Mouse (Mus musculus) neural tube, embryonic 12.5 days (tissue): ENCODE data around the gene Dlg4. TPM values are rescaled to one million over a fixed set of nuclear protein-coding genes. Genes with fewer than 3 reads are reported as not detected.

Source experiments
- microRNA counts: library from miRNA; unstranded; fragments of <30 nt; microRNA quantifications from one replicate; lab custom pipeline; 2017
- microRNA-seq: library from miRNA; unstranded; fragments of <30 nt; microRNA quantifications from one replicate; pipeline ENCODE4, GENCODE M21; 2017
- polyA plus RNA-seq: library from polyadenylated mRNA; unstranded; fragments of >200 nt; fragmentation: Nextera tagmentation; extraction: Ambion mirVana; gene quantifications from 2 replicates; pipeline ENCODE4 v1.2.1, GENCODE M21; 2016

Gene Dlg4
- polyA plus RNA-seq, 1 experiment from 2014 or later, result 25.5 TPM

MicroRNAs within 50 kb of the gene (microRNA counts, 519-probe panel; counts per million panel counts)
- microRNA mmu-miR-324-3p (lab: Ali Mortazavi, UCI) (342 counts per million, percentile 67 among the panel's probes with 10 or more counts), microRNA mmu-miR-324-5p (lab: Ali Mortazavi, UCI) (342 counts per million, percentile 67 among the panel's probes with 10 or more counts)

Small RNA genes lying within 50 kb of the gene (microRNA-seq; reads per million reads assigned to microRNA genes)
- gene Gm44349 (not detected), gene Mir324 (1,912 reads per million, percentile 84 among the genes with 10 or more reads in this experiment)

Other genes with a start within 250 kb of the Dlg4 start
- 5.3 and 5.8 TPM in 2 replicates for gene Chrnb1, start 221.0 kb upstream of the Dlg4 start, polyA plus RNA-seq
- gene Fgf11, start 215.1 kb upstream of the Dlg4 start, polyA plus RNA-seq, result 4.1 and 5.6 TPM in 2 replicates
- gene Tmem102, start 211.3 kb upstream of the Dlg4 start, polyA plus RNA-seq, result 1.1 and 1.7 TPM in 2 replicates
- not detected in 2 replicates for gene Gm39566, start 201.6 kb upstream of the Dlg4 start, polyA plus RNA-seq
- gene Spem2, start 198.5 kb upstream of the Dlg4 start, polyA plus RNA-seq, result not detected in 2 replicates
- gene Spem1, start 194.8 kb upstream of the Dlg4 start, polyA plus RNA-seq, result 0.52 TPM in 1 of 2 replicates, not detected in the other
- gene Nlgn2, start 179.2 kb upstream of the Dlg4 start, polyA plus RNA-seq, result 14.1 and 16.6 TPM in 2 replicates
- 325 and 328 TPM in 2 replicates for gene Tmem256, start 178.4 kb upstream of the Dlg4 start, polyA plus RNA-seq
- gene Plscr3, start 170.6 kb upstream of the Dlg4 start, polyA plus RNA-seq, result 64.4 and 69.9 TPM in 2 replicates
- 0.22 and 0.30 TPM in 2 replicates for gene Tnk1, start 158.2 kb upstream of the Dlg4 start, polyA plus RNA-seq
- not detected in 2 replicates for gene Tmem95, start 138.9 kb upstream of the Dlg4 start, polyA plus RNA-seq
- gene Kctd11, start 135.5 kb upstream of the Dlg4 start, polyA plus RNA-seq, result 3.1 TPM in 2 replicates
- 0.54 and 0.90 TPM in 2 replicates for gene Acap1, start 121.4 kb upstream of the Dlg4 start, polyA plus RNA-seq
- 17.7 and 18.1 TPM in 2 replicates for gene 2810408A11Rik, start 116.0 kb upstream of the Dlg4 start, polyA plus RNA-seq
- gene Neurl4, start 115.9 kb upstream of the Dlg4 start, polyA plus RNA-seq, result 19.8 and 20.4 TPM in 2 replicates
- 82.4 and 92.0 TPM in 2 replicates for gene Gps2, start 103.1 kb upstream of the Dlg4 start, polyA plus RNA-seq
- gene Eif5a, start 95.0 kb upstream of the Dlg4 start, polyA plus RNA-seq, result 1,451 and 1,549 TPM in 2 replicates
- 5.5 and 6.0 TPM in 2 replicates for gene Ybx2, start 81.1 kb upstream of the Dlg4 start, polyA plus RNA-seq
- gene Slc2a4, start 68.8 kb upstream of the Dlg4 start, polyA plus RNA-seq, result 12.3 and 12.4 TPM in 2 replicates
- 2.1 and 3.2 TPM in 2 replicates for gene Cldn7, start 52.2 kb upstream of the Dlg4 start, polyA plus RNA-seq
- 23.0 and 24.3 TPM in 2 replicates for gene Ctdnep1, start 35.8 kb upstream of the Dlg4 start, polyA plus RNA-seq
- gene Elp5, start 34.4 kb upstream of the Dlg4 start, polyA plus RNA-seq, result 129 and 131 TPM in 2 replicates
- gene Gabarap, start 25.8 kb upstream of the Dlg4 start, polyA plus RNA-seq, result 577 and 592 TPM in 2 replicates
- gene Phf23, start 21.2 kb upstream of the Dlg4 start, polyA plus RNA-seq, result 89.4 and 92.5 TPM in 2 replicates
- gene Dvl2, start 16.3 kb upstream of the Dlg4 start, polyA plus RNA-seq, result 39.0 and 40.7 TPM in 2 replicates
- 59.1 and 63.7 TPM in 2 replicates for gene Acadvl, start 1.5 kb upstream of the Dlg4 start, polyA plus RNA-seq
- gene Asgr1, start 37.1 kb downstream of the Dlg4 start, polyA plus RNA-seq, result 0.68 and 1.1 TPM in 2 replicates
- gene Asgr2, start 75.7 kb downstream of the Dlg4 start, polyA plus RNA-seq, result 0.61 TPM in 1 of 2 replicates, not detected in the other
- gene Mgl2, start 113.4 kb downstream of the Dlg4 start, polyA plus RNA-seq, result 0.48 TPM in 1 of 2 replicates, not detected in the other
- 0.37 and 0.39 TPM in 2 replicates for gene Clec10a, start 139.3 kb downstream of the Dlg4 start, polyA plus RNA-seq
- gene Slc16a11, start 195.8 kb downstream of the Dlg4 start, polyA plus RNA-seq, result 1.7 and 3.3 TPM in 2 replicates
- 13.6 and 16.3 TPM in 2 replicates for gene Slc16a13, start 204.1 kb downstream of the Dlg4 start, polyA plus RNA-seq
- 6.9 TPM in 2 replicates for gene Bcl6b, start 212.9 kb downstream of the Dlg4 start, polyA plus RNA-seq
- gene 0610010K14Rik, start 221.0 kb downstream of the Dlg4 start, polyA plus RNA-seq, result 169 and 183 TPM in 2 replicates
- gene Gm21988, start 222.9 kb downstream of the Dlg4 start, polyA plus RNA-seq, result 14.4 and 15.2 TPM in 2 replicates
- gene Rnasek, start 222.9 kb downstream of the Dlg4 start, polyA plus RNA-seq, result 231 and 245 TPM in 2 replicates
- gene Alox12, start 238.4 kb downstream of the Dlg4 start, polyA plus RNA-seq, result 2.8 and 3.0 TPM in 2 replicates